Mouse (Mus musculus): Measurements from ENCODE around the gene Rasgef1b. TPM values are rescaled to one million over a fixed set of nuclear protein-coding genes. Genes with fewer than 3 reads are reported as not detected.

The Rasgef1b gene
- polyA plus RNA-seq (2014; fragmentation: Nextera tagmentation; extraction: Ambion mirVana) = 11.2 and 13.3 TPM in 2 replicates

DNA sequence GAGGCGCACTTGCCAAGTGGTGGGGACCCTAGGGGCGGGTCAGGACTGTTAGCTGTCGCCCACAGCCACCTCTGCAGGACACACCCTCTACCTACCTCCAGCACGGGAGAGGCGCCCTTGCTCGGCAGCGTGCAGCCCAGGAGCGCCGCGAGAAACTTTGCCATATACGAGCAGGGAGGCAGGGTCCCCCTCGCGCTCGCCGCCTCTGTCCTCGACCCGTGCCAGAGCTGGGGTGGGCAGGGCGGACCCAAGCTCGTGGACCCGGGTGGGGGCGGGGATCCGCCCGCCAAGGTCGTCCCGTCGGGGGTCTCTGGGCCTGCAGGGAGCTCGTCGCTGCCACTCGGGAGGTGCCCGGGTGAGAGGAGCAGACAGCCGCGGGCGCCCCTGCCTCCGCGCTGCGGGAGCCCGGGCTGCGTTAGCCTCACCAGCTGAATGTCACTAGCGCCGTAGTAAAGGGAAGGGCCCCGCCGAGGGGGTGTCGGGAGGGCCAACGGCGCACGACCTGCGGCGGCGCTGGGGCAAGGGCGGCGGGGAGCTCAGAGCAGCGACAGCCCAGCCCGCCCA, at the start of gene Rasgef1b:
Rasgef1b (minus strand) TSS at position 417 of the 564 bp plus-strand sequence.
- Histone ChIP-seq H3K9ac (ENCODE audit: low read depth, low read length) (no peak within 1 kb of the TSS), H3K4me1 (replicated peaks; ENCODE audit: control insufficient read depth, insufficient read depth, low read length) (peaks cover 6% of the 10 kb centered on the region; the same call in 1 of the 2 replicates), H3K4me2 (peak within 1 kb of the TSS; percentile 98), H3K27ac (ENCODE audit: low read depth, low read length) (no peak within 1 kb of the TSS), H3K4me3 (ENCODE audit: low read depth, low read length) (peak within 1 kb of the TSS; percentile 61), H3K9me3 (ENCODE audit: control insufficient read depth, low read length) (no peaks in the 10 kb centered on the region), H3K27me3 (replicated peaks; ENCODE audit: control insufficient read depth, insufficient read depth, low read length) (peaks cover 35% of the 10 kb centered on the region), H3K36me3 (ENCODE audit: control insufficient read depth, insufficient read depth, low read length) (no peaks in the 10 kb centered on the region)
- WGBS = 2% methylated on average over 43 of the region's 53 CpGs
- peak; percentile 72 for DNase-seq (ENCODE audit: low spot score)
- peak; percentile 72 for ATAC-seq (replicated peaks; ENCODE audit: low FRiP score)

DNA sequence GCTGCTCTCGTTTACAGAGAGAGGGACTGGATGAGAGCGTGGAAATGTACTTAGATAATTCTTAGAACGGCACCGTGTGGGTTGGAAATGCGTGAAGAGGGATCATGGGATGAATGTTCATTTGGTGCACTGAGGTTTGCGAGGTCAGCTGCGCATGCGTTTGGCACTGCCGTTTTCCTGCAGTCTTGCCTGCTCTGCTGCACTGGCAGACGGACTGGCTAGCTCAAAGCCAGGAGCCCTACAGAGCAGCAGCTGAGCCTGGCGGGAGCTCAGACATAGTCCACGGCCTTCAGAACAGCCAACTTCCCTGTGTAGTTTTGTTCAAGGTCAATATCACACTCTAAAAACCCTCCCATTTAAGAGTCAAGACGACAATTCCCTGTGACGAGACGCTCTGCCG, 46.5 kb upstream of the Rasgef1b start:
- Histone ChIP-seq H3K4me1 (replicated peaks; ENCODE audit: control insufficient read depth, insufficient read depth, low read length) (no peaks in the 10 kb centered on the region; the same call in 1 of the 2 replicates), H3K9me3 (ENCODE audit: control insufficient read depth, low read length) (no peaks in the 10 kb centered on the region), H3K4me3 (ENCODE audit: low read depth, low read length) (no peak overlapping the region), H3K27me3 (replicated peaks; ENCODE audit: control insufficient read depth, insufficient read depth, low read length) (no peaks in the 10 kb centered on the region), H3K36me3 (ENCODE audit: control insufficient read depth, insufficient read depth, low read length) (no peaks in the 10 kb centered on the region), H3K27ac (ENCODE audit: low read depth, low read length) (no peak overlapping the region), H3K9ac (ENCODE audit: low read depth, low read length) (no peak overlapping the region), H3K4me2 (no peak overlapping the region)
- DNase-seq (ENCODE audit: low spot score) = no peak
- ATAC-seq (replicated peaks; ENCODE audit: low FRiP score) = no peak
- 81% methylated on average over 16 of the region's 16 CpGs for WGBS

DNA sequence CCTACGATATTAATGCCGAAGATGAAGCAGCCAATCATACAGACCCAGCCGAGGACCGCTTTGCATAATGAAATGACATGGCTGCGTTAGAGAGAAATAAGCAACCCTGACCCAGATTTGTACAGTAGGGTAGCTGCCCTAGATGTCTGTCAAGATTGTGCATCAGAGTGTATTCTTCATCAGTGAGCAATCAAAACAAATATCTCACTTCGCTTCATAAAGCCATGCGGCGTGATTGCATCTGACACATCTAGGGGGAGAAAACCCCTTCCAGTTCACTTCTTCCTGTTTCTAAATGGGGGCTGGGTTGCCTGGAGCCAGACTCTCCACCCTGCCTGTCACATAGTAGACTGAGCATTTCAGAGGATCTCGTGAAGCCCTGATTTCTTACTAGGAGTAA, 44.4 kb upstream of the Rasgef1b start:
- no peaks in the 10 kb centered on the region for H3K9me3 ChIP-seq (ENCODE audit: control insufficient read depth, low read length)
- H3K4me1 ChIP-seq (replicated peaks; ENCODE audit: control insufficient read depth, insufficient read depth, low read length) = no peaks in the 10 kb centered on the region; the same call in 1 of the 2 replicates
- DNase-seq (ENCODE audit: low spot score) = no peak
- WGBS = 80% methylated on average over 9 of the region's 9 CpGs
- H3K36me3 ChIP-seq (ENCODE audit: control insufficient read depth, insufficient read depth, low read length) = no peaks in the 10 kb centered on the region
- H3K4me2 ChIP-seq = no peak overlapping the region
- no peak overlapping the region for H3K4me3 ChIP-seq (ENCODE audit: low read depth, low read length)
- ATAC-seq (replicated peaks; ENCODE audit: low FRiP score) = no peak
- no peak overlapping the region for H3K27ac ChIP-seq (ENCODE audit: low read depth, low read length)
- no peaks in the 10 kb centered on the region for H3K27me3 ChIP-seq (replicated peaks; ENCODE audit: control insufficient read depth, insufficient read depth, low read length)
- H3K9ac ChIP-seq (ENCODE audit: low read depth, low read length) = no peak overlapping the region

DNA sequence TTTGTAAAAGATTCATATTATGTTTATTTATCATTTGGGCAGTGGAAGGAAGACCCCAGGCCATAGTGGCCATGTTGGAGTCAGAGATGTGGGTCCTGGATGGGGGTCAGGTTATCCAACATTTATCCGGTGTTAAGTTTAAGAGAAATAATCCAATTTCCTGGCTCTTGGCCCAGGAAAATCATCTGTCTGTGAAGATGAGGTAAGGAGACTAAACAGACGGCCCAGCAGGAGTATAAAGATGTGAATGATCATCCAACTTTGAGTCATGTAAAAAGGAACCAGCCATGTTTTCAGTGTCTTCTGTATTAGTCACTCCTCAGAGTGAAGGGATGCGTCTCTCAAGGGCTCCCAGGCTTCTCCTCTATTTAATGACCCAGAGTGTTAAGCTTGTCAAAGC, 35.4 kb upstream of the Rasgef1b start:
- H3K4me3 ChIP-seq (ENCODE audit: low read depth, low read length) = no peak overlapping the region
- 71% methylated on average over 3 of the region's 3 CpGs for WGBS
- DNase-seq (ENCODE audit: low spot score) (no peak), ATAC-seq (replicated peaks; ENCODE audit: low FRiP score) (no peak)
- no peak overlapping the region for H3K4me2 ChIP-seq
- no peaks in the 10 kb centered on the region for H3K36me3 ChIP-seq (ENCODE audit: control insufficient read depth, insufficient read depth, low read length)
- no peak overlapping the region for H3K27ac ChIP-seq (ENCODE audit: low read depth, low read length)
- no peaks in the 10 kb centered on the region for H3K27me3 ChIP-seq (replicated peaks; ENCODE audit: control insufficient read depth, insufficient read depth, low read length)
- H3K9me3 ChIP-seq (ENCODE audit: control insufficient read depth, low read length) = no peaks in the 10 kb centered on the region
- no peak overlapping the region for H3K9ac ChIP-seq (ENCODE audit: low read depth, low read length)
- no peaks in the 10 kb centered on the region for H3K4me1 ChIP-seq (replicated peaks; ENCODE audit: control insufficient read depth, insufficient read depth, low read length)

DNA sequence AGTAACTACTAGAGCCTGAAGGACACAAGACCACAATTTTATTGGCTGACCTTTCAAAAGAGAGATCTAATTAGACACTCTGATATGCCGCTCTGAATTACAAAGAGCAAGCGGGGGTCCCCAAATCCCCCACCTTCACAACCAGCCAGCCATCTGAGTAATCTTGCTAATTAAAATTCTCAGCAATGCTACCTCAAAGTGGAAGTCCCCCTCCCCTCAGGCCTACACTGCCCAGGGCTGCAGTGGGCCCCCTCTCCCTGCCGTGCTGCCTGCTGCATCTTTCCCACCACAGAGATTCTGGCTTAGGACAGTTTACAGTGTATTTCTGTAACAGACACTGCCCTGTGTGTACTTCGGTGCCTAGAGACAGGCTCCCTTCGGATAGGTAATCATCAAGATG, 30.0 kb upstream of the Rasgef1b start:
- Histone ChIP-seq H3K4me2 (no peak overlapping the region), H3K36me3 (ENCODE audit: control insufficient read depth, insufficient read depth, low read length) (no peaks in the 10 kb centered on the region), H3K9me3 (ENCODE audit: control insufficient read depth, low read length) (no peaks in the 10 kb centered on the region), H3K4me1 (replicated peaks; ENCODE audit: control insufficient read depth, insufficient read depth, low read length) (no peaks in the 10 kb centered on the region), H3K9ac (ENCODE audit: low read depth, low read length) (no peak overlapping the region), H3K4me3 (ENCODE audit: low read depth, low read length) (no peak overlapping the region), H3K27ac (ENCODE audit: low read depth, low read length) (no peak overlapping the region), H3K27me3 (replicated peaks; ENCODE audit: control insufficient read depth, insufficient read depth, low read length) (no peaks in the 10 kb centered on the region)
- DNase-seq (ENCODE audit: low spot score) = no peak
- WGBS = 74% methylated on average over 5 of the region's 5 CpGs
- no peak for ATAC-seq (replicated peaks; ENCODE audit: low FRiP score)

DNA sequence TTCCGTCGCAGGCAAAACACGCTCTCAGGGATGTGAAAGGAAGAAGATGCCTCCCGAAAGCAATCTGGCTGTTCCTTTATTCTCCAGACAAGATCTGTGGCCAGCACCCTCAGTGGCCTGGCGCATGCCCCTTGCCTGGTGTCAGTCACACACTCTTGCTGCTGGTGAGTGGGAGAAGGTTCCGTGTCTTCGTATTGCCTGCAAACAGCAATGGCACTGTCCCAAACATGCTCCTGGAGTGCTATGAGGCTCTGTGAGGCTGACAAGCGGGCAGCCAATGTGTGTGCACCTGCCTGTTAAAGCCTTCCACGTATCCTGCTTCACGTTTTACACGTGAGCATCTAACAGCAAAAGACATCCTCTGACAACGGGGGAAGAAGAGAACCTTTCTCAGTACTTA, 25.0 kb upstream of the Rasgef1b start:
- DNase-seq (ENCODE audit: low spot score) = no peak
- H3K27me3 ChIP-seq (replicated peaks; ENCODE audit: control insufficient read depth, insufficient read depth, low read length) = no peaks in the 10 kb centered on the region
- H3K9me3 ChIP-seq (ENCODE audit: control insufficient read depth, low read length) = no peaks in the 10 kb centered on the region
- no peak overlapping the region for H3K4me3 ChIP-seq (ENCODE audit: low read depth, low read length)
- no peak overlapping the region for H3K27ac ChIP-seq (ENCODE audit: low read depth, low read length)
- H3K4me2 ChIP-seq = no peak overlapping the region
- ATAC-seq (replicated peaks; ENCODE audit: low FRiP score) = no peak
- H3K36me3 ChIP-seq (ENCODE audit: control insufficient read depth, insufficient read depth, low read length) = no peaks in the 10 kb centered on the region
- 81% methylated on average over 12 of the region's 12 CpGs for WGBS
- no peak overlapping the region for H3K9ac ChIP-seq (ENCODE audit: low read depth, low read length)
- no peaks in the 10 kb centered on the region for H3K4me1 ChIP-seq (replicated peaks; ENCODE audit: control insufficient read depth, insufficient read depth, low read length)

- no peak for DNase-seq (ENCODE audit: low spot score)
- Histone ChIP-seq H3K9ac (ENCODE audit: low read depth, low read length) (no peak overlapping the region), H3K27ac (ENCODE audit: low read depth, low read length) (no peak overlapping the region), H3K4me1 (replicated peaks; ENCODE audit: control insufficient read depth, insufficient read depth, low read length) (no peaks in the 10 kb centered on the region), H3K4me3 (ENCODE audit: low read depth, low read length) (no peak overlapping the region), H3K4me2 (no peak overlapping the region), H3K27me3 (replicated peaks; ENCODE audit: control insufficient read depth, insufficient read depth, low read length) (no peaks in the 10 kb centered on the region), H3K36me3 (ENCODE audit: control insufficient read depth, insufficient read depth, low read length) (no peaks in the 10 kb centered on the region), H3K9me3 (ENCODE audit: control insufficient read depth, low read length) (no peaks in the 10 kb centered on the region)
- ATAC-seq (replicated peaks; ENCODE audit: low FRiP score) = no peak
- 77% methylated on average over 13 of the region's 13 CpGs for WGBS
Observed at GRCm38 (mm10) chr5:99753368-99753767, 24.5 kb upstream of the Rasgef1b start.

DNA sequence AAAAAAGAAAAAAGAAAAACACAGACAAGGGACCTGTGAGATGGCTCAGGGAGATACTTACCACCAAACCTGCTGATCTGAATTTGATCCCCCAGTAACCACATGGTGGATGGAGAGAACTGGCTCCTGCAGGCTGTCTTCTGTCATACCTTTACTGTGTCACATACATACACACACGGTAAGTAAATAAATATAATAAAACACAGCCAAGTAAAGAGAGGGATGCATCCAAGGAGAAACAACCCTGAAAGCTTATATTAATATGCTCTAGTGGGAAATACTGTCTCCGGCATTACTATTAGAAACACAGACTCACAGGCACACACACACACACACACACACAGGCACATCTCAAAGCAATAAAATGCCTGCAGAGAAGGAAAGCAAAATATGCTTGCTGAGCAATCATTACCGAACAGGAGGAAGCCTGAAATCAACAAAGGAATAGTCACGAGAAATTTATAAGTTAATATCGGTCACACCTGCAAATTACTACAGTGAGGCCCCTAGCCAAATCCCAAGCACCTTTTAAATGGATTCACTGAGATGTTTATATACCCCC, 23.9 kb upstream of the Rasgef1b start:
- Histone ChIP-seq H3K36me3 (ENCODE audit: control insufficient read depth, insufficient read depth, low read length) (no peaks in the 10 kb centered on the region), H3K9me3 (ENCODE audit: control insufficient read depth, low read length) (no peaks in the 10 kb centered on the region)

GRCm38 (mm10) chr5:99748417-99748816, 19.6 kb upstream of the Rasgef1b start:
- Histone ChIP-seq H3K36me3 (ENCODE audit: control insufficient read depth, insufficient read depth, low read length) (no peaks in the 10 kb centered on the region), H3K9me3 (ENCODE audit: control insufficient read depth, low read length) (no peaks in the 10 kb centered on the region), H3K27me3 (replicated peaks; ENCODE audit: control insufficient read depth, insufficient read depth, low read length) (no peaks in the 10 kb centered on the region), H3K9ac (ENCODE audit: low read depth, low read length) (no peak overlapping the region), H3K27ac (ENCODE audit: low read depth, low read length) (no peak overlapping the region), H3K4me2 (no peak overlapping the region), H3K4me3 (ENCODE audit: low read depth, low read length) (no peak overlapping the region), H3K4me1 (replicated peaks; ENCODE audit: control insufficient read depth, insufficient read depth, low read length) (no peaks in the 10 kb centered on the region)
- 79% methylated on average over 10 of the region's 10 CpGs for WGBS
- DNase-seq (ENCODE audit: low spot score) (no peak), ATAC-seq (replicated peaks; ENCODE audit: low FRiP score) (no peak)

More for the DNA sequence above, 23.9 kb upstream of the Rasgef1b start:
- no peaks in the 10 kb centered on the region for H3K4me1 ChIP-seq (replicated peaks; ENCODE audit: control insufficient read depth, insufficient read depth, low read length)
- no peak overlapping the region for H3K4me2 ChIP-seq
- no peak overlapping the region for H3K27ac ChIP-seq (ENCODE audit: low read depth, low read length)
- H3K9ac ChIP-seq (ENCODE audit: low read depth, low read length) = no peak overlapping the region
- H3K27me3 ChIP-seq (replicated peaks; ENCODE audit: control insufficient read depth, insufficient read depth, low read length) = no peaks in the 10 kb centered on the region
- ATAC-seq (replicated peaks; ENCODE audit: low FRiP score) (no peak), DNase-seq (ENCODE audit: low spot score) (no peak)
- H3K4me3 ChIP-seq (ENCODE audit: low read depth, low read length) = no peak overlapping the region
- WGBS = 81% methylated on average over 5 of the region's 5 CpGs

All from liver, embryonic 11.5 days (tissue).